Mouse (Mus musculus) embryonic facial prominence, embryonic 11.5 days (tissue): ENCODE results near the gene Rspo4. TPM values are rescaled to one million over a fixed set of nuclear protein-coding genes. Genes with fewer than 3 reads are reported as not detected.
A peak's percentile ranks its signal among the peaks of the same experiment; 100 is the strongest.

Experiments
- ATAC-seq: fragments of 200-750 bp; cut with Nextera tagmentation; replicated peaks from 2 replicates; pipeline ENCODE4 v1.8.0; 2017; ENCODE audit warnings: low read depth; ENCODE audit not compliant: insufficient number of reproducible peaks, low FRiP score, low TSS enrichment
- DNase-seq: peaks from one replicate; pipeline ENCODE4 v3.0.0-alpha.2; 2015; ENCODE audit warnings: low spot score
- H3K27ac ChIP-seq: fragments of 300-500 bp; sonication (generic); replicated peaks from 2 replicates; pipeline ENCODE4 v1.5.1; 2014; ENCODE audit warnings: mild to moderate bottlenecking, low read depth, low read length, control low read depth
- H3K27me3 ChIP-seq: fragments of 300-500 bp; sonication (generic); 2 replicates; pipeline ENCODE4 v1.6.1; 2014; ENCODE audit warnings: mild to moderate bottlenecking, low read length, moderate library complexity, mixed read lengths; ENCODE audit not compliant: control insufficient read depth, insufficient read depth
- H3K36me3 ChIP-seq: fragments of 300-500 bp; sonication (generic); replicated peaks from 2 replicates; pipeline ENCODE4 v1.6.1; 2014; ENCODE audit warnings: low read depth, mild to moderate bottlenecking, low read length, moderate library complexity, mixed read lengths; ENCODE audit not compliant: control insufficient read depth, insufficient read depth
- H3K4me1 ChIP-seq: fragments of 300-500 bp; sonication (generic); 2 replicates; pipeline ENCODE4 v1.6.1; 2014; ENCODE audit warnings: low read length, mixed read lengths; ENCODE audit not compliant: control insufficient read depth, insufficient read depth
- H3K4me2 ChIP-seq: fragments of 300-500 bp; sonication (generic); 2 replicates; pipeline ENCODE4 v1.6.1; 2014; ENCODE audit warnings: low read depth, mild to moderate bottlenecking, control low read depth, low read length, moderate library complexity
- H3K4me3 ChIP-seq: fragments of 300-500 bp; sonication (generic); 2 replicates; pipeline ENCODE4 v1.5.1; 2014; ENCODE audit warnings: low read depth, low read length, control low read depth
- H3K9ac ChIP-seq: fragments of 300-500 bp; sonication (generic); replicated peaks from 2 replicates; pipeline ENCODE4 v1.6.1; 2014; ENCODE audit warnings: mild to moderate bottlenecking, control low read depth, low read length
- H3K9me3 ChIP-seq: fragments of 300-500 bp; sonication (generic); replicated peaks from 2 replicates; pipeline ENCODE4 v1.6.1; 2016; ENCODE audit warnings: mild to moderate bottlenecking, low read length, inconsistent platforms, mixed read lengths; ENCODE audit not compliant: control insufficient read depth
- WGBS: fragments of 180-500 bp; shearing (Covaris S2); extraction: QIAGEN DNeasy Blood & Tissue Kit; methylation state at CpG from one replicate; pipeline ENCODE4 v1.1.7; 2014; 5-methylcytosine and 5-hydroxymethylcytosine counted together
- polyA plus RNA-seq: library from polyadenylated mRNA; unstranded; fragments of >200 nt; fragmentation: Nextera tagmentation; extraction: Ambion mirVana; gene quantifications from 2 replicates; pipeline ENCODE4 v1.2.1, GENCODE M21; 2014

The Rspo4 gene
- polyA plus RNA-seq, 1 experiment from 2014 or later: 0.36 TPM

DNA sequence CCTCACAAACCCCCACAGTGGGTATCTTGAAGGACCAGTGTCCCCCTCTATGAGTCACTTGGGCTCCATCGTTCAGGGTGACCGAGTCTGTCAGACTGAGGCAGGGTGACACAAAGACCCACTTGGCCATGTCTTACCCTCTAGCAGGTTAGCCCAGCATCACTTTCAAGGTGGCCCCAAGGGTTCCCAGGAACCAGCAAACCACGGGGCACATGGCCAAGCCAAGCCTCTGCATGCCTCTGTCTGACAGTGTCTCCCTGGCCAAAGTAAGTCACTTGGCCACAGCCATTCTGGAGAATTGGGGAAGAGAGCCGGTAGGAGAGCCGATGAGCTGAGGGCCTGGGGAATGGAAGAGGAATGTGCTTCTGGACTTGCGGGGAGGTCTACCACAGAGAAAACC lies 60.5 kb downstream of the Rspo4 start:
- 79% methylated on average over 6 of the region's 6 CpGs for WGBS
- no peak for ATAC-seq
- DNase-seq: no peak
- Histone ChIP-seq H3K27ac (no peak overlapping the region), H3K4me2 (no peak overlapping the region), H3K9me3 (no peaks in the 10 kb centered on the region), H3K4me1 (no peaks in the 10 kb centered on the region), H3K4me3 (no peak overlapping the region), H3K9ac (no peak overlapping the region), H3K27me3 (no peaks in the 10 kb centered on the region), H3K36me3 (no peaks in the 10 kb centered on the region)

- Histone ChIP-seq H3K27ac (no peak overlapping the region; the same call in 1 of the 2 replicates), H3K27me3 (no peaks in the 10 kb centered on the region), H3K9me3 (no peaks in the 10 kb centered on the region), H3K4me1 (no peaks in the 10 kb centered on the region), H3K4me3 (no peak overlapping the region), H3K4me2 (no peak overlapping the region), H3K9ac (no peak overlapping the region), H3K36me3 (no peaks in the 10 kb centered on the region)
- WGBS: 51% methylated on average over 4 of the region's 4 CpGs
- DNase-seq (no peak), ATAC-seq (no peak)
Measured at GRCm38 (mm10) chr2:151903933-151904332, 61.2 kb downstream of the Rspo4 start.

DNA sequence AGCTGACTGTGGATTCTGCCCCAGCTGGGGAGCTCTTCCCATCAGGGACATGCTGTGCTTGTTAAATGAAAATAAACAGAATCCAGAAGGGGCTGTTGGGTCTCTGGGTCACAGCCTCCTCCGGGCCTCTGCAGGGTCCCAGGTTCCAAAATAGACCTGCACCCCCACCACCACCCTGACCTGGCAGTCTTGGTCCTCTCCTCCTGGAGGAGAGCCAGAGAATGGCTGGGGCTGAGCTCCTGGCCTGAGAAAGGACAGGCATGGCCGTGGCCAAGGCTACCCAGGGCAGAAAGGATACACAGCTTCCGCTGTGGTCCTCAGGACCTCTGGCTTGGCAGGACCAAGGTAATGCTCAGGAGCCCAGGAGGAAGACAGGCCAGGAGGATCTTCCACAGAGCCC lies 61.9 kb downstream of the Rspo4 start:
- Histone ChIP-seq H3K27me3 (no peaks in the 10 kb centered on the region), H3K36me3 (no peaks in the 10 kb centered on the region), H3K4me3 (no peak overlapping the region), H3K9ac (no peak overlapping the region), H3K4me2 (no peak overlapping the region), H3K27ac (no peak overlapping the region), H3K4me1 (no peaks in the 10 kb centered on the region), H3K9me3 (no peaks in the 10 kb centered on the region)
- no peak for DNase-seq
- no peak for ATAC-seq
- 66% methylated on average over 3 of the region's 3 CpGs for WGBS

DNA sequence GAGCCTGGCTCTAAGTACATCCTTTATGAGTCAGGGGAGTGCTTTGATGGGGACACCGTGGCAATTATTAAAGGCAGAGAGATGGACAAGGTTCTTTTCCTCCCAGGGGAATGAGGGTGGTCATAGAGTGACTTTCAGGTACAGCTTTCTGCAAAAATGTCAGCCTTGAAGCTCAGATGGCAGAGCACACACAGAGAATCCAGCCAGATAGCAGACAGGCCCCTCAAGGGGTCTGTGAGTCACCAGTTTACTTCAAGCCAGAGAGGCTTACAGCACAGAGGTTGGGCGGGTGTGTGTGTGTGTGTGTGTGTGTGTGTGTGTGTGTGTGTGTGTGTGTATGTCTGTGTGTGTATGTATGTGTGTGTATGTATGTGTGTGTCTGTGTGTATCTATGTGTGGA lies 64.3 kb downstream of the Rspo4 start:
- no peak for ATAC-seq
- Histone ChIP-seq H3K4me2 (no peak overlapping the region), H3K9me3 (no peaks in the 10 kb centered on the region), H3K27me3 (no peaks in the 10 kb centered on the region), H3K27ac (no peak overlapping the region), H3K36me3 (no peaks in the 10 kb centered on the region), H3K4me3 (no peak overlapping the region), H3K4me1 (peaks cover 3% of the 10 kb centered on the region), H3K9ac (no peak overlapping the region)
- no peak for DNase-seq
- WGBS: 62% methylated on average over 2 of the region's 2 CpGs

- DNase-seq (no peak), ATAC-seq (no peak)
- no peaks in the 10 kb centered on the region for H3K36me3 ChIP-seq
- 74% methylated on average over 3 of the region's 3 CpGs for WGBS
- H3K4me1 ChIP-seq: peaks cover 3% of the 10 kb centered on the region
- no peak overlapping the region for H3K4me3 ChIP-seq
- no peak overlapping the region for H3K27ac ChIP-seq
- no peak overlapping the region for H3K4me2 ChIP-seq
- H3K27me3 ChIP-seq: no peaks in the 10 kb centered on the region
- no peaks in the 10 kb centered on the region for H3K9me3 ChIP-seq
- no peak overlapping the region for H3K9ac ChIP-seq
Measured at GRCm38 (mm10) chr2:151909386-151909785, 66.7 kb downstream of the Rspo4 start.

GRCm38 (mm10) chr2:151910498-151910897 lies 67.8 kb downstream of the Rspo4 start:
- no peak overlapping the region for H3K4me2 ChIP-seq
- ATAC-seq: no peak
- 42% methylated on average over 5 of the region's 5 CpGs for WGBS

GRCm38 (mm10) chr2:151910919-151911500 lies 68.3 kb downstream of the Rspo4 start, which contains the start of gene Angpt4:
TSS of gene Angpt4 (plus strand) at chr2:151911210.
- no peaks in the 10 kb centered on the region for H3K36me3 ChIP-seq
- H3K9me3 ChIP-seq: no peaks in the 10 kb centered on the region
- peak; percentile 35; the same call in 1 of the 2 replicates for ATAC-seq
- H3K4me1 ChIP-seq: peaks cover 5% of the 10 kb centered on the region
- DNase-seq: no peak
- no peaks in the 10 kb centered on the region for H3K27me3 ChIP-seq
- no peak within 1 kb of the TSS for H3K9ac ChIP-seq
- 55% methylated on average over 13 of the region's 13 CpGs for WGBS
- H3K4me2 ChIP-seq: no peak within 1 kb of the TSS
- H3K27ac ChIP-seq: no peak within 1 kb of the TSS
- no peak within 1 kb of the TSS for H3K4me3 ChIP-seq

More at GRCm38 (mm10) chr2:151910498-151910897, 67.8 kb downstream of the Rspo4 start:
- Histone ChIP-seq H3K4me3 (no peak overlapping the region), H3K27me3 (no peaks in the 10 kb centered on the region), H3K9me3 (no peaks in the 10 kb centered on the region), H3K4me1 (peaks cover 3% of the 10 kb centered on the region), H3K9ac (no peak overlapping the region), H3K27ac (no peak overlapping the region), H3K36me3 (no peaks in the 10 kb centered on the region)
- DNase-seq: no peak

- WGBS: 82% methylated on average over 3 of the region's 3 CpGs
- H3K27me3 ChIP-seq: no peaks in the 10 kb centered on the region
- no peak overlapping the region for H3K27ac ChIP-seq
- H3K9ac ChIP-seq: no peak overlapping the region
- ATAC-seq: no peak
- no peaks in the 10 kb centered on the region for H3K9me3 ChIP-seq
- H3K4me3 ChIP-seq: no peak overlapping the region
- no peaks in the 10 kb centered on the region for H3K36me3 ChIP-seq
- no peak overlapping the region for H3K4me2 ChIP-seq
- DNase-seq: no peak
- H3K4me1 ChIP-seq: peaks cover 8% of the 10 kb centered on the region
Measured at GRCm38 (mm10) chr2:151911751-151912150, 69.0 kb downstream of the Rspo4 start.
